Mouse (Mus musculus): Measurements from ENCODE around the gene Gabbr1. TPM values are rescaled to one million over a fixed set of nuclear protein-coding genes. Genes with fewer than 3 reads are reported as not detected.

The Gabbr1 gene
- polyA plus RNA-seq, 2 experiments: 0.30 to 2.2 TPM

- DNase-seq (ENCODE audit: low read depth in 3 of 3, low spot score in 3 of 3) (no peak), ATAC-seq (ENCODE audit: insufficient read depth) (no peak)
- WGBS (ENCODE audit: insufficient replicate concordance): 73% methylated on average over 2 of the region's 2 CpGs
- no peaks in the 10 kb centered on the region for H3K36me3 ChIP-seq (replicated peaks; ENCODE audit: control insufficient read depth, insufficient read depth, low read depth)
- no peak overlapping the region for H3K9ac ChIP-seq (replicated peaks)
- no peaks in the 10 kb centered on the region for H3K27me3 ChIP-seq (ENCODE audit: control insufficient read depth, insufficient read depth, low read length)
- no peak overlapping the region for H3K27ac ChIP-seq
- no peak overlapping the region for H3K4me2 ChIP-seq (ENCODE audit: low read depth)
- H3K9me3 ChIP-seq (ENCODE audit: control insufficient read depth, low read length): no peaks in the 10 kb centered on the region
- no peak for TF ChIP-seq CTCF (IDR thresholded peaks at IDR 0.05; ENCODE audit: low read depth)
- H3K4me1 ChIP-seq (replicated peaks; ENCODE audit: control insufficient read depth in 2 of 2, insufficient read depth in 2 of 2, low read length in 1 of 2): no peaks in the 10 kb centered on the region
- no peak overlapping the region for H3K4me3 ChIP-seq (ENCODE audit: insufficient read depth in 1 of 2, low read depth in 2 of 2, low read length in 2 of 2)
Observed at GRCm38 (mm10) chr17:37026425-37026824, 19.3 kb upstream of the Gabbr1 start.

GRCm38 (mm10) chr17:37027486-37027885 is 18.3 kb upstream of the Gabbr1 start:
- Histone ChIP-seq H3K9ac (replicated peaks) (no peak overlapping the region), H3K4me1 (replicated peaks; ENCODE audit: control insufficient read depth in 2 of 2, insufficient read depth in 2 of 2, low read length in 1 of 2) (no peaks in the 10 kb centered on the region), H3K27me3 (ENCODE audit: control insufficient read depth, insufficient read depth, low read length) (no peaks in the 10 kb centered on the region), H3K4me3 (ENCODE audit: insufficient read depth in 1 of 2, low read depth in 2 of 2, low read length in 2 of 2) (no peak overlapping the region), H3K4me2 (ENCODE audit: low read depth) (no peak overlapping the region), H3K36me3 (replicated peaks; ENCODE audit: control insufficient read depth, insufficient read depth, low read depth) (no peaks in the 10 kb centered on the region), H3K9me3 (ENCODE audit: control insufficient read depth, low read length) (no peaks in the 10 kb centered on the region), H3K27ac (no peak overlapping the region)
- WGBS (ENCODE audit: insufficient replicate concordance): 81% methylated on average over 4 of the region's 4 CpGs
- TF ChIP-seq CTCF (IDR thresholded peaks at IDR 0.05; ENCODE audit: low read depth) (no peak), EP300 (IDR thresholded peaks at IDR 0.05; ENCODE audit: low read depth) (no peak)
- ATAC-seq (ENCODE audit: insufficient read depth): no peak
- no peak for DNase-seq (ENCODE audit: low read depth in 3 of 3, low spot score in 3 of 3)

GRCm38 (mm10) chr17:37028212-37028611 is 17.6 kb upstream of the Gabbr1 start:
- ATAC-seq (ENCODE audit: insufficient read depth): no peak
- no peak overlapping the region for H3K27ac ChIP-seq
- TF ChIP-seq EP300 (IDR thresholded peaks at IDR 0.05; ENCODE audit: low read depth) (no peak), CTCF (IDR thresholded peaks at IDR 0.05; ENCODE audit: low read depth) (no peak)
- peak overlapping the region; percentile 49 to 59; a peak in 3 of 4 replicates for H3K4me3 ChIP-seq (ENCODE audit: insufficient read depth in 1 of 2, low read depth in 2 of 2, low read length in 2 of 2)
- no peaks in the 10 kb centered on the region for H3K4me1 ChIP-seq (replicated peaks; ENCODE audit: control insufficient read depth in 2 of 2, insufficient read depth in 2 of 2, low read length in 1 of 2)
- no peaks in the 10 kb centered on the region for H3K36me3 ChIP-seq (replicated peaks; ENCODE audit: control insufficient read depth, insufficient read depth, low read depth)
- no peaks in the 10 kb centered on the region for H3K9me3 ChIP-seq (ENCODE audit: control insufficient read depth, low read length)
- WGBS (ENCODE audit: insufficient replicate concordance): 29% methylated on average over 10 of the region's 10 CpGs
- peak overlapping the region; percentile 58 for H3K4me2 ChIP-seq (ENCODE audit: low read depth)
- no peak for DNase-seq (ENCODE audit: low read depth in 3 of 3, low spot score in 3 of 3)
- no peaks in the 10 kb centered on the region for H3K27me3 ChIP-seq (ENCODE audit: control insufficient read depth, insufficient read depth, low read length)
- H3K9ac ChIP-seq (replicated peaks): no peak overlapping the region

GRCm38 (mm10) chr17:37028683-37029120 is 17.1 kb upstream of the Gabbr1 start:
- ATAC-seq (ENCODE audit: insufficient read depth) (peak; percentile 85), DNase-seq (ENCODE audit: low read depth in 3 of 3, low spot score in 3 of 3) (peak; percentile 41 to 44 (median 43))
- WGBS (ENCODE audit: insufficient replicate concordance): under 1% methylated on average over 14 of the region's 14 CpGs
- no peaks in the 10 kb centered on the region for H3K27me3 ChIP-seq (ENCODE audit: control insufficient read depth, insufficient read depth, low read length)
- H3K4me3 ChIP-seq (ENCODE audit: insufficient read depth in 1 of 2, low read depth in 2 of 2, low read length in 2 of 2): peak overlapping the region; percentile 49 to 59
- H3K4me2 ChIP-seq (ENCODE audit: low read depth): peak overlapping the region; percentile 58
- H3K4me1 ChIP-seq (replicated peaks; ENCODE audit: control insufficient read depth in 2 of 2, insufficient read depth in 2 of 2, low read length in 1 of 2): no peaks in the 10 kb centered on the region
- no peak for TF ChIP-seq EP300 (IDR thresholded peaks at IDR 0.05; ENCODE audit: low read depth)
- no peak overlapping the region for H3K9ac ChIP-seq (replicated peaks)
- no peaks in the 10 kb centered on the region for H3K9me3 ChIP-seq (ENCODE audit: control insufficient read depth, low read length)
- H3K27ac ChIP-seq: no peak overlapping the region
- no peaks in the 10 kb centered on the region for H3K36me3 ChIP-seq (replicated peaks; ENCODE audit: control insufficient read depth, insufficient read depth, low read depth)

GRCm38 (mm10) chr17:37029162-37029561 is 16.6 kb upstream of the Gabbr1 start:
- ATAC-seq (ENCODE audit: insufficient read depth) (no peak), DNase-seq (ENCODE audit: low read depth in 3 of 3, low spot score in 3 of 3) (no peak)
- TF ChIP-seq CTCF (IDR thresholded peaks at IDR 0.05; ENCODE audit: low read depth) (no peak), EP300 (IDR thresholded peaks at IDR 0.05; ENCODE audit: low read depth) (no peak)
- H3K4me2 ChIP-seq (ENCODE audit: low read depth): peak overlapping the region; percentile 58
- H3K9ac ChIP-seq (replicated peaks): no peak overlapping the region
- no peak overlapping the region; a peak in 1 of 4 replicates for H3K4me3 ChIP-seq (ENCODE audit: insufficient read depth in 1 of 2, low read depth in 2 of 2, low read length in 2 of 2)
- H3K27ac ChIP-seq: no peak overlapping the region
- no peaks in the 10 kb centered on the region for H3K9me3 ChIP-seq (ENCODE audit: control insufficient read depth, low read length)
- WGBS (ENCODE audit: insufficient replicate concordance): 57% methylated on average over 8 of the region's 8 CpGs
- no peaks in the 10 kb centered on the region for H3K4me1 ChIP-seq (replicated peaks; ENCODE audit: control insufficient read depth in 2 of 2, insufficient read depth in 2 of 2, low read length in 1 of 2)
- no peaks in the 10 kb centered on the region for H3K36me3 ChIP-seq (replicated peaks; ENCODE audit: control insufficient read depth, insufficient read depth, low read depth)
- H3K27me3 ChIP-seq (ENCODE audit: control insufficient read depth, insufficient read depth, low read length): no peaks in the 10 kb centered on the region

Measured in liver, embryonic 14.5 days (tissue).